Mouse (Mus musculus) ovary, postnatal 36 days (tissue): ENCODE measurements around the gene Zfr2.

ENCODE experiments used
- DNase-seq: peaks from one replicate; pipeline ENCODE4 v3.0.0; 2022; ENCODE audit warnings: low spot score, mixed read lengths

The Zfr2 gene

GRCm38 (mm10) chr10:81249442-81249841, 16.5 kb downstream of the Zfr2 start:
- DNase-seq: no peak

GRCm38 (mm10) chr10:81252424-81253419, 19.8 kb downstream of the Zfr2 start, which contains the start of gene Matk:
Matk (plus strand) TSS chr10:81252935.
- peak; percentile 41 for DNase-seq

- no peak for DNase-seq
These were observed 21.9 kb downstream of the Zfr2 start for GRCm38 (mm10) chr10:81254886-81255285.

GRCm38 (mm10) chr10:81257158-81258039, 24.4 kb downstream of the Zfr2 start:
- no peak for DNase-seq

GRCm38 (mm10) chr10:81259225-81259884, 26.4 kb downstream of the Zfr2 start:
- DNase-seq: no peak

GRCm38 (mm10) chr10:81261025-81261424, 28.1 kb downstream of the Zfr2 start:
- no peak for DNase-seq

- no peak for DNase-seq
These were observed 32.6 kb downstream of the Zfr2 start for GRCm38 (mm10) chr10:81265540-81265939.

- DNase-seq: peak; percentile 97
These were observed 33.5 kb downstream of the Zfr2 start, which contains the start of the genes Mrpl54 and Apba3 for GRCm38 (mm10) chr10:81266211-81267105. Mrpl54 (minus strand) TSS chr10:81266934. Apba3 (plus strand) TSS chr10:81266960.

GRCm38 (mm10) chr10:81268056-81268455, 35.1 kb downstream of the Zfr2 start:
- peak; percentile 75 for DNase-seq

- DNase-seq: no peak
These were observed 35.9 kb downstream of the Zfr2 start for GRCm38 (mm10) chr10:81268643-81269412.

GRCm38 (mm10) chr10:81272356-81272755, 39.4 kb downstream of the Zfr2 start:
- DNase-seq: no peak

GRCm38 (mm10) chr10:81273842-81274241, 40.9 kb downstream of the Zfr2 start:
- DNase-seq: no peak

GRCm38 (mm10) chr10:81277676-81278075, 44.7 kb downstream of the Zfr2 start:
- no peak for DNase-seq

GRCm38 (mm10) chr10:81279496-81279895, 46.5 kb downstream of the Zfr2 start:
- no peak for DNase-seq

- DNase-seq: no peak
These were observed 51.2 kb downstream of the Zfr2 start for GRCm38 (mm10) chr10:81284189-81284588.

- DNase-seq: no peak
These were observed 51.8 kb downstream of the Zfr2 start for GRCm38 (mm10) chr10:81284719-81285118.

GRCm38 (mm10) chr10:81285694-81286450, 52.9 kb downstream of the Zfr2 start:
- DNase-seq: peak; percentile 92

- DNase-seq: no peak
These were observed 53.6 kb downstream of the Zfr2 start for GRCm38 (mm10) chr10:81286586-81286985.

GRCm38 (mm10) chr10:81287513-81288157, 54.7 kb downstream of the Zfr2 start:
- peak; percentile 53 for DNase-seq
